Mouse (Mus musculus): ENCODE measurements at regions not wholly inside any gene's neighbourhood (a gene's known extent, or its start where the extent isn't known, plus 50 kb on each side); places are given as distances from the start of the nearest gene placed in this dataset.
"Not testable (repeated sequence)": the region's sequence is repeated elsewhere in the genome, so short reads cannot be mapped to it uniquely, and the experiment has no call there.

DNA sequence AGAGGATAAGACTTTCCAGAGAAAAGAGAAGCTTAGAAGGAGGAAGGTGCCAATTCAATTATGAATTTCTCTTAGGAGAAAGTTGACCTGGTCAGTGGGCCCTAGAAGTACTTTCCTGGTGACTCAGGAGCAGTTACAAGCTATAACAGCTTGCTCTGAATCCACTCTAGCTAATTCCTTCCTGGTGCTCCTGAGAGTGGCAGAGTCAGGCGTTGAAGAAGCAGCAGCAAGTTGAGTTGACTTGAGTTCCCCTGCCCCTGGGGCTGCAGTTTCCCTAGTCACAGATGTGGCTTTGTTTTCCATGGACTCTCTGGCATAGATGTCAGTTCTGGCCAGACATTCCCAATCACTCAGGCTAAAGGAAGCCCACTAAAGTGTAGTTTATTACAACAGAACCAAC is 85.9 kb downstream of the Osr1 start:
- no peak for DNase-seq

DNA sequence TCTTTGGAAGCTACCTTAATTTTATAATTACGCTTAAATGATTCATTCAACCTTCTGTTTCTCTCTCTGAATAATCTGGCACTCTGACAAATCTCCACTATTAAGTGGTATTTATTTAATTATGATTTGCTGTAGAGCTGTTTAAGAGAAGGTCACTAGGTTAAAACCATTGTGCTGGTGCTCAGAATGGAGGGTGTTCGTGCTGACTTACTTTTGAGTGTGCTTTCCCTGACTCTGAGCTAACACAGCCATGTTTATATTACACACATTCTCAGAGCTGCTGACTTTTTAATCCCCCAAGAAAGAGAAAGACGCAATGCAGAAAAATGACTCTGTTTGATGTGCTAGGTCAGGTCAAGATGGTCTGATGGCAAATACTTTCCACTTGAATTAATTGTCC is 86.4 kb downstream of the Osr1 start:
- no peak for DNase-seq

DNA sequence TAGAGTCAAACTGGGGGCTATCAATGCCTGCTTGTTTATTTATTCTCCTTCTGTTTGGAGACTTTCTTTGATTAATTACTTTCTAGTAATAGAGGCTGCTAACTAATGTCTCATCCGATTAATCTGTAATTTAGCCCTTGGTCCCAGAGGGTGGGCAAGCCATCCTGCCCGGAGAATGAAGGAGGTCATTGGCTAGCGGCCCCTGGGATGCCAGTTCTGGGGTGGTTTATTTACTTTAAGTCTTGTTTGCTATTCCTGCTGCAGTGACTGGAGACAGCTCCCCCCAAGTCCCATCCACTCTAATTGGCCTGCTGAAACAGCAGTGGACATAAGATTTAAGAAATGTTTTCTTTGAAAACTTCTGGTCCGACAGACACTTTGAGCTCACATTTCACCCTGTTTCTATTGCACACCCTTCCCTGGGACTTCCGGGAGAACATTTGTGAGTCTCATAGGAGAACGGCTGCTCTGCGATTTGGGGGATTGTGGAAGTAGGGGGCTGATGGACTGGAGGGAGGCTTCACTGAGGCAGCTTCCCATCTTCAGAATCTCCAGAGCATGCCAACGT is 87.4 kb downstream of the Osr1 start:
- DNase-seq, result no peak

DNA sequence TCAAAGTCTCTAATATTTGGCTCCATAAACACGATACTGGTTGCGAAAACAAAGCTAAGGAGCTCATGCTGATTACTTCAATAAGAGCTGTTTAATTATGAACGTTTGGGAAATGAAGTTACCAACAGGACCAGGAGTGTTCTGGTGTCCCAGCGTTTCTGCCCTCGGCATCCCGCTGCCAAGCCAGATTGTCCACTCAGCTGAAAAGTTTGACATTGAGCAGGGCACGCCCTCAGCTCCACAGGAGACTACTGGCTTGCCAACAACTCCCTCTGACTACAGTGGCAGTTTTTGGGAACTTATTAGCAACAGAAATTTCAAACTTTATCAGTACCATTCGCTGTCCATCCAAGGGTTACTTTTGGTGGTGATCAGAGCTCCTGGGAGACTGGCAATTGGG is 87.9 kb downstream of the Osr1 start:
- DNase-seq, result no peak

DNA sequence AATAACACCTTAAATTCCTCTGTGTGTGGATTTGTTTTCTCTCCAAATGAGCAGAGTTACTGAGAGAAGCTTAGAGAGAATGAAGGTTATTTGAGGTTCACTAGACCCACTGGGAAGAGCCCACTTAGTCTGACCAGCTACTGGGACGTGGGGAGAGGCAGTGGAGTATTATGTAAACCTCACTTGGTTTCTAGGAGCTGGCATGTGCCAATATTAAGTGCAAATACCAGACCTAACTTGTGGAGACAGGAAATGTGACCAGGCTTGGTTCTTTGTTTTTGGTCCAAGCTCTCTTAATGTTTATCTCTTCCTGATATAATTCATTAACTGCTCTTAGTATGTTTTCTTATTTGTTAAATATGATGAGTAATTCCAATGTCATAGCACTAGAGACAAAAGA is 90.4 kb downstream of the Osr1 start:
- no peak for DNase-seq

DNA sequence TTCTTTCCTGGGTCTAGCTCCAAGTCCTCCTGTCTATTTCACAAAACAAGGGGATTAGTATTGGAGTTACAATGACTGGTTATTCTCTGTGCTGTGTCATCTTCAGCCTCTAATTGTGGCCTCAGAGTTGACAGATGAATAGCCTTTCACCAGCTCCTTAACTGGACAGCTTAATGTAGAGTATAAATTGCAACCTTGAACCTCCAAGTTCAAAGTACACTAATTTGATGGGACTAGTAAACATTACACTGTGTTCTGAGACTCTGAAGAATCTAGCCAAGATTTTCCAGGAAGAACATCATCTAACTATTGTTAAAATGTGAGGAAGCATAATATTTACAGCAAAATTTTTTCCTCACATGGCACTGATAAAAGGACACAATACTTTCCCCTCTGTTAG is 118.9 kb downstream of the Osr1 start:
- DNase-seq, result no peak

DNA sequence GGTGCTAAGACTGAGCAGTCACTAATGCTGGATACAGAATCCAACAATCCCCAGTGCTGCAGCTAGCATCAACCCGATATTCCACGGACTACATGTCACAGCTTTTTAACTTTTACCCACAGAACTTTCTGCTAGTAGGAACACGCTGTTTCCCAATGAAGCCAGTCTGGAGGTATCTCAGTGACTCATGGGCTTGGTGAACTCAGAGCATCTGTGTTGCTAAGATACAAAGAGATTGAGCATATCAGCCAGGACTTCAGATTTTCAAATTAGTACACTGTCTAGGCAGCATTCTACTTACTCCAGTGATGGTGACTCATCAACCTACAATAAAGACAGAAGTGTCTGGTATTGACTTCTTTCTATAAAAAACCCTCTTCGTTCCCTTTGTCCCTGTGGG is 119.6 kb downstream of the Osr1 start:
- no peak for DNase-seq

DNA sequence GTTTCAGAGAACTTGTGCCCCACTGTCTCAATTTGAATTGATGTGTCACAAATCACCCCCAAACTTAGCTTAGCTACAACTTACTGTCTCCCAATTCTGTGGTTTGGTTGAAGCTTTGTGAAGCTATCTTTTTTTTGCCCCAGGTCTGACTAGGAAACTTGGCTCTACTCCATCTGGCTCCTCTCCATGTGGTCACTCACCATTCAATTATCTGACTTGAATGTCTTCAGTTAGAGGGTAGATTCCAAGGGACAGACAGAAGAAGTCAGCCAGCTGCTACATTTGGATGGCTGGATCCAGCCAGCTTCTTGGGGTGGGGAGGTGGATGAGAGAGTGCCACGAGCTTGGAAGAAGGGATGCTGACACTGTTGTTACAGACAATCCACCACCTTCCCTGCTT is 163.0 kb downstream of the Osr1 start:
- DNase-seq, result no peak

DNA sequence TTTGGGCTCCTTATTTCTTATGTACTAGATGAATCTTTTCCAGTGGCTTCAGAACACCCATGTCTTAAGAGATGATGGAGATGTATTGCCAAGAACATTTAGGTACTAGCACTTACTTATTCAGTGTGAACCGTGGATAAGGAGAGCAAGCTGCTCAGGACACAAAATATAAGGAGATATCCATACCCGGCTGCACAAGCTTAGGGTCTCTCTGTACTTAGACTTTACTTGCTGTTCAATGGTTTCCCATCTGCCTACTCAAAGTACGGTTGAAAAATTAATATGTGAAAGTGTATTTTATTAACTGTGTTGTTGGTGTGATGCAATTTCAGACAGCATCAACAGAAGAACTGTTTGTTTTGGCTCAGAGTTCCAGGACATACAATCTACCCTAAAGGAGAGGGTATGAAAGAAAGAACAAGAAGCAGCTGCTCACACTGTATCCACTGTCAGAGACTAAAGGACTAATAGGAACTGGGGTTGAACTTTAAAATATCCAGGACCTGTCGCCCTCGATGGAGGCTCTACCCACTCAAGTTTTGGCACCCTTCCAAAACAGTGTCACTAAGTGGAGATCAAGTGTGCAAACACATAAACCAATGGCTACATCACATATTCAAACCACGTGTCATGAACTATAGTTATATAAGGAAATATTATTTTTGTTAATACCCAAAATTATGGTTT is 174.9 kb downstream of the Osr1 start:
- DNase-seq, result no peak

DNA sequence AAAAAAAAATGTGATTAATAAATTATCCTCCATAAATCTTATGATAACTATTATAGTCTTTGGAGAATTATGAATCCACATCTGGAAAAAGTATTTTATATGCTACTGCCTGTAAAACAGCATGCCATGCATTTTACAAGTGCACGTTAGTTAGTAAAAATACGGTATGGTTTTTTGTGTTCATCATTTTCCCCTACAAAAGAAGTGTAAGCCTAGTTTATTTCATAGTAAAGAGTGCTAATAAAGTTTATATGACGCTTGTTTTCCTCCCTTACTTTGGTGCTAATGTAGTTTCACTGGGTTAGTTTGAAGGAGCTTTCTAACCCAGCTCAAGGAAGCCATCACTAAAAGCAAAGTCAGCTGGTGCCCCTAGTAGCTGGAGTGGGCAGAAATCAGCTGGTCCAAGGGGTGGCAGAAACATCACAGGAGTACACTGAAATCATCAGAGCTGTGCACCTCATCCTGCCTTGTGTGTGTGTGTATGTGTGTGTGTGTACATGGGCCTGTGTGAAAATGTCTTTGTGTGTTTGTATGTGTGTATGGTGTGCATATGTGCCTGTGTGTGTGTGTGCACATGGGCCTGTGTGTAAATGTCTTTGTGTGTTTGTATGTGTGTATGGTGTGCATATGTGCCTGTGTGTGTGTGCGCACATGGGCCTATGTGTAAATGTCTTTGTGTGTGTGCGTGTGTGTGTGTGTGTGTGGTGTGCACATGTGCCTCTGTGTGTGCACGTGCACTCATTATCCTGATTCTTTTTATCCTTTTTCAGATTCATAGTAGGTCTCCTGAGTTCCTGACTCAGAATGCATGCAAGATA is 181.6 kb downstream of the Osr1 start:
- DNase-seq, result no peak

DNA sequence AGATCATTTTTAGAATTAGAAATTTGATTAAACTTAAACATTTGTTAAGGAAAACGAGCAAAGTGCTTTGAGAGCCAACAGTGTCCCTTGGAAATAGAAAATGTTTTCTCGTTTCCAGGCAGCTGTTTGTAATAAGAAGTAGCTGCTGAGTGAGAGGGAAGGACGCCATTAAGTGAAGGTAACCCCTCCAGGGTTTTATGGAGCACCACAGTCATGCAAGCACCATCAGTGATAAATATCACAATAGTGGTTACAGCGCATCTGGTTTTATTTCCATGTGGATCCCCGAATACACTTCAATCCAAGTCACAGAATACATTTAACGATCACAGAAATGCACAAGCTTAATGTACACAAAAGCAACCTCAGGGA is 182.1 kb downstream of the Osr1 start:
- DNase-seq, result no peak

DNA sequence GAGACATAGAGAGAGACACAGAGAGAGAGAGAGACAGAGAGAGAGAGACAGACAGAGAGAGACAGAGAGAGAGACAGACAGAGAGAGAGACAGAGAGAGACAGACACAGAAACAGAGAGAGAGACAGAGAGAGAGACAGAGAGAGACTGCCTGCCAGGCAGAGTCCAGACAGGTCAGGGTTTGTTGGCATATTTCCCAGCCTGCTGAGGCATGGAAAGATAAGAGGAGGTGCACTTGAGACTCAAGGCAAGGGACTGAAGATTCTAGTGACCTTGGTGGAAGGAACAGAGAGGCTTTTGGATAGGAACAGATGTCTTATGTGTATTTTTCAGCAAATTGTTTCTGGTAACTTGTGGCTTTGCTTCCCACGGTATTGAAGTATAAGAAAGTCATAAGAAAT is 186.5 kb downstream of the Osr1 start:
- no peak for DNase-seq

DNA sequence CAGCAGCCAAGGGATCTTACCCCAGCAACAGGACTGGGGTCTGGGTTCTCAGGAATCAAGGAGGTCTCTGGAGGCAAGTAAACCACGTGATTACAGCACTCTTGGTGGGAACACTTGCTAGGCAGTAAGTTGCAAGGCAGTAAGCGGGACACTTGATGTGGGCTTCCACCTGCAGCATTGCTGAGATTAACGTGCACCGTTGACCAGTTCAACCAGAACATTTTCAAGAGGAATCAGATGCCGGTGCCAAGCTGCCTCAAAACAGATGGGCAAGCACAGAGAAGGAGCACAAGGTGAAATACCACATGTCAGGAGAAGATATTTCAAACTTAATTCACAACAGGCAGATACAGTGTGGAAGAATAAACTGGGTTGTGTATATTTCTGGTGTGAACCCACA is 190.9 kb downstream of the Osr1 start:
- DNase-seq, result no peak

DNA sequence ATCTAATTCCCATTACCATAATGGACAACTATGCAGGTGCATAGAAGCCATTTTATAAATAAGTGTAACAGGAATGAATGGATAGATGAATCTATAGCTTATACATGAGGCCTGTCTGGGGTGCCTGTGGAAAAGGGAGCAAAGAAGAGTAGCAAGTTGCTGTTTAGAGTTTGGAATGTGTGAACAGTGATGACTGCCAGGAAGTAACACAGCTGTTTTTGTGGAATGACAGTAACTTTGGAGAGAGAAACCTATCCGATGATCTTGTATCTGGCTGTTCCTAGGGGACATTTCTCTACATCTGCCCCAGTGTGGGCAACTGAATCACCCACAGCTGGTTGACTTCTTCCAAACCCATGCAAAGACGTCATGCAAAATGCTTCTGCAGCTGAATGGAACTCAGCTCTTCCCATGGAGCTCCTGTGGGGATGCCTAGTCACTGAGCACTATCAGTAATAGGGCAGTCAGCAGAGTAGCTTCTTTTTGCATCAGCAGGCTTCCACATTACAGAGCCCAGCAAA is 192.4 kb downstream of the Osr1 start:
- DNase-seq, result not testable (repeated sequence)

DNA sequence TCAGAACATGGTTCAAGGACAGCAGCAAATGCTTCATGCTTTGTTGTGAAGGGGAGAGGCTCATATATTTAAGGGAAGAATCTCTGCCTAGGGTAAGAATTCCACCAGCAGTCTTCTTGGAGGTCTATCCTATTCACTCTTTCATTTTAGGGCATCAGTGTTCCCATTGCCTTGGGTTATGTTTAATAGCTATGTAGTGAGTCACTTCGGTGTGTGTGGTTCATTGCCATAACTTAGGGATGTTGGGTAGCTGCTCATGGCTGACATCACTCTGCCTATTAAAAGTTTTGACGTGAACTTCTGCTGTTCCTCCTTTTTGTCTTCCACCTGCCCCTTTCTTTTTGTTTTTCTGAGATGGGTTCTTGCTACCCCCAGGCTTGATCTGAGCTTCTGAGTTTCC is 192.9 kb downstream of the Osr1 start:
- DNase-seq, result no peak

DNA sequence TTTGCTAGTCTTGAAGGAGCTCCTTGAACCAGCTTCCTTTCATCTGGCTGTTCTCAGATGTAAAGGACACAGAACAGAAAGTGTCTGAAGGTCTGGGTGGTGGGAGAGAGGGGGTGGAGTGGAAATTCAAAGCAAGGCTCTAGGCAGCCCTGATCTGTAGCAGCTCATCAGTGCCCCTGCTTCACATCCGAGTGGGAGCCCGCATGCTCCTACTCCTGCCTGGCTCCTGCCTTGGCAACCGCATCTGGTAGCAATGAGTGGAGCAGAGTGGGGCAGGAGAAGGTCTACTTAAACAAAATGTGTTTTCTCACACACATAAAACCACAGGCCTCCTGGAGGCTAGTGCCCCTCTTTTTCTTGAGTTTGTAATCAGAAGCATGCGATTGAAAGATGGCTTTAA is 201.0 kb downstream of the Osr1 start:
- DNase-seq, result no peak

DNA sequence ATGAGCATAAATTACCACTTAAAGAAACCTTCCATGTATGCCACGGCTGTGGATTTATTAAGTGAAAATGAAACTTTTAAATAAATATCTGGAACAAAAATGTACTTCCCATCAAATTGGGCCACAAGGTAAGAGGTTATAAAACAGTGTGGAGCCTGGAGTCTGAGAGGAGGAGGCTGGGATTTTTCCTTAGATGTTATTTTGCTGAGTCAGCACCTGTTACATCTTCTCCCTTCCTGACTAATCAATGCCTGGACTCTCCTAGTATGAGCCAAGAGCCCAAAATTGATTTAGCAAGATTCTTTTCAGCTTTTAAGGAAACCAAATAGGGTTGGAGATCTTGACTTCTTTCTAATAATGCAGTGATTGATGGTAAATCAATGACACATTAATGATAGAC is 203.0 kb downstream of the Osr1 start:
- no peak for DNase-seq

DNA sequence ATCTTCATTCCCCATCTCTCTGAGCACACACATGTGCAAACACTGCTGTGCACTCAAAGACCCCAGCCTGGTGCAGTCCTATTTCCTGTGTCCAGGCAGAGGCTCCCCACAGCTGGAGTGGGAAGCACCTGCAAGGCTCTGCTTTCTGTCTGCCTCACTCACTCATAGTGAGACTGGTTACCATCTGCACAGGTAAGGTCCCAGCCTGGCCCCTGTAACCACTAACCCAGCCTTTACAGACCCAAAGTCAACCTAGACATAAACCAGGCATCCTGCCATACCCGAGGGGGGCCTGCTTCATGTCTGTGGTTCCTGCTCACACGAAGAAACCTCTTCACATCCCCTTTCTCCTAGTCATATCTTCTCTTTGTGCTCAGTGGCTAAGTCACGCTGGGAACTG is 232.4 kb downstream of the Osr1 start:
- DNase-seq, result no peak

DNA sequence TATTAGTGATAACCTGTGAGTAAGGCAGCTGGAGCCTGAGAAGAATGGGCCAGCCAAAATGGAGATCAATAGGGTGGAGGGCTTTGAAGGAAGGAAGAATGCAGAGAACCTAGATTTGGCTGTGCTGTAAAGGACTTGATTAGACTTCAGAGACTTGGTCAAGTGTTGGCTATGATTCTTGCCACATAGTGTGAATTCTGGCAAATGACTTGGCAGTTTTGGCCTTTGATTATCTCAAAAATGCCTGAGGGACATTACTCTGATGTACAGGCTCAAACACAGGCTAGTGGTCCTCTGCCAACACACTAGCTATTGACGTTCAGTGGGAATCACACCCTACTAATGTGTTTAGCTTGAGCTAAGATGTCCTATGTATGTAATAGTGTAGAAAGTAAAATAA is 237.5 kb downstream of the Osr1 start:
- no peak for DNase-seq

DNA sequence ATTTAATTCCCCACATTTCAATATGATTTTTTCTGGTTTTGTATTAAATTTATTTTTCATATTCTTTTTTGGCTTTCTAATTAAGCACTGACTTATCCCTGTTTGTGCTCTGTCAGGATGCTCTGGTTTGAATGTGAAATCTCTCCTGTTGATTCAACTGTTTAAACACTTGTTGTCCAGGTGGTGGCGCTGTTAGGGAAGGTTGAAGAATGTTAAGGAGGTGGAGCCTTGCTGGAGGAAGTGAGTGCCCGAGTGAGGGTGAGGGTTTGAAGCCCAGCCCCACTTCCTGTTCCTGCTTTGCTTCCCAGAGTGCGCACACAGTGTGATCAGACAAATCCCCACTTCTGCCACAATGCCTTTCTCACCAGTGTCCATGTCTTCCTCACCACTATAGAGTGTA is 263.4 kb downstream of the Osr1 start:
- DNase-seq, result no peak

DNA sequence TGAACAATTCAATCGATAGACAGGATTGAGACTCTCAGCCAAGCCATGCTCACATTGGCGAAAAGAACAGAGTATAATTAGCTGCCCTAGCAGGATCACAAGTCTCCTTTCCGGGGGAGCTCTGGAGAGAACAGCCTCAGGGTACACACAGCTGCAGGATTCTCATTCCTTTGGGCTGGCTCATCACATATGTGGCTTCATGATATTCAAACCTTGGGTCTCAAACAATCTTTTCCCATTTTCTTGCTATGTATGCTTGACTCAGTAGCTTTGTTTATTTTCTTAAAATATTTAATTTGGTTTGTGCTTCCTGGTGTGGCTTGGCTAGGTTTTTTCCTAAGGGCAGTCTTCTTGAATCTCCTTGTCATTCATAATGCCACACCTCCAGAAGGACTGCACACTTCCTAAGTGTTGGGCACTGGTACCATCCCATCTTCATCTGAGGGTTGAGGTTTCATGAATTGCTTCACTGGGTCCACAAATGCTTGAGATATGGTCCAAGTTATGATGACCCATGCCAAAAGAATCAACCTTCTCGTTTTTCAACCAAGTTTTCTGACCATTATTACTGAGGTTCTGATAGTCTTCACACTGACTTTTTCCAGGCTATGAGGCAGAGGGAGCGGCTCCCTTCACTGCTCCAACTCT is 269.4 kb downstream of the Osr1 start:
- no peak for DNase-seq

DNA sequence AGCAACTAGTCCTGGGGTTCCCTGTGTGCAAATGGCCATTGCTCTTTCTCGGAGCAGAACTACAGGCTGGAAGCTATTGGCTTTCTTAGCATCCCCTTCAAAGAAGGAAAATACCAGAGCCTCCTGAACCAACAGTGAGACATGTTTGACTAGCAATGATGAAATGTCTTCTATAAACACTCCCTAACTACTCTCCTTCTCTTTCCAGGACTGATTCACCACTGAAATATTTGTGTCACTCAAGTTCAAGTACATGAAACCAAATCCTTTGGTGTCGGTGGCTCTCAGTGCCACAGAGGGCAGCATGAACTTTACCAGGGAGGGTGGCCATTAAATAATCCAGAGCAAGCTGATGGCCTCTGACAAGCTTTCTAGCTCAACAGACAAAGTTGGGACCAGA is 270.0 kb downstream of the Osr1 start:
- DNase-seq, result no peak

DNA sequence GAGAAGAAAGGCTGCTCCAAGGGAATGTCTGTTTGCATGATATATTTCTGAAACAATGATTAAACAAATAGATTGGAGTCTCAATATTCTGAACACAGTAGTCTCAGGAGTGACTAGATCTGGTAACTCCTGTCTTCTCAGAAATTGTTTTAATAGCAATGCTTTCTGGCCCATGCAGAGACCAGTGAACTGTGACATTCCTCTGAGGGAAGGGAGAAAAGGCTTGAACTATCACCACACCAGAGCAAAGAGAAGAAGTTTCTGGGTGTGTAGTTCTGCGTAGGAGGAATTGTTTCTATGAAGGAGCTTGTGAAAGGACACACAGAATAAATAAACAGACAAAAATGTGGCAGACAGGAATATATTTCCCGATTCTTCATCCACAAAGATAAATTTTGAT is 277.1 kb downstream of the Osr1 start:
- DNase-seq, result no peak

Data from cerebellum, adult 9-10 months (tissue).